Mouse (Mus musculus): ENCODE results near the gene Ebf1. TPM values are rescaled to one million over a fixed set of nuclear protein-coding genes. Genes with fewer than 3 reads are reported as not detected.

Gene Ebf1
- total and polyA plus RNA-seq, 3 experiments = 0.04 TPM; not detected in 2

- Histone ChIP-seq H3K9me3 (replicated peaks; ENCODE audit: insufficient read depth, low read length) (no peaks in the 10 kb centered on the region), H3K27me3 (ENCODE audit: control insufficient read depth in 1 of 2, insufficient read depth in 2 of 2, low read length in 2 of 2) (no peaks in the 10 kb centered on the region), H3K9ac (ENCODE audit: control insufficient read depth, low read depth, low read length, poor library complexity, severe bottlenecking) (no peak overlapping the region), H3K4me3 (ENCODE audit: control insufficient read depth in 1 of 2, insufficient read depth in 1 of 2, low read depth in 2 of 2, low read length in 2 of 2) (no peak overlapping the region), H3K79me2 (ENCODE audit: control insufficient read depth, insufficient read depth, low read length, poor library complexity) (no peaks in the 10 kb centered on the region), H3K36me3 (ENCODE audit: control insufficient read depth in 1 of 2, insufficient read depth in 2 of 2, low read length in 2 of 2) (no peaks in the 10 kb centered on the region), H3K4me1 (ENCODE audit: control insufficient read depth in 1 of 2, insufficient read depth in 2 of 2, low read length in 2 of 2) (no peaks in the 10 kb centered on the region), H3K27ac (ENCODE audit: control insufficient read depth, low read depth, low read length) (no peak overlapping the region)
- TF ChIP-seq POLR2AphosphoS5 (IDR thresholded peaks at IDR 0.05; ENCODE audit: borderline replicate concordance, low read depth, low read length) (no peak), MAX (IDR thresholded peaks at IDR 0.05; ENCODE audit: low read length) (no peak), HCFC1 (IDR thresholded peaks at IDR 0.05; ENCODE audit: low read depth, low read length) (no peak), TAL1 (IDR thresholded peaks at IDR 0.05; ENCODE audit: low read length) (no peak), CTCF (IDR thresholded peaks at IDR 0.05 in 2 of 3, conservative IDR thresholded peaks at IDR 0.05 in 1 of 3; ENCODE audit: control insufficient read depth in 1 of 3, insufficient read depth in 1 of 3, low read depth in 2 of 3, low read length in 3 of 3, poor library complexity in 1 of 3, severe bottlenecking in 1 of 3) (no peak), ELF1 (IDR thresholded peaks at IDR 0.05; ENCODE audit: low read depth, low read length) (no peak), USF2 (IDR thresholded peaks at IDR 0.05; ENCODE audit: borderline replicate concordance in 1 of 2, insufficient read depth in 1 of 2, low read depth in 1 of 2, low read length in 2 of 2) (no peak), GATA1 (IDR thresholded peaks at IDR 0.05; ENCODE audit: low read depth, low read length) (no peak), RCOR1 (IDR thresholded peaks at IDR 0.05; ENCODE audit: low read depth, low read length) (no peak), MXI1 (IDR thresholded peaks at IDR 0.05; ENCODE audit: low read depth, low read length) (no peak), TCF12 (IDR thresholded peaks at IDR 0.05; ENCODE audit: low read depth, low read length) (no peak), ZMIZ1 (IDR thresholded peaks at IDR 0.05; ENCODE audit: low read depth, low read length) (no peak), UBTF (IDR thresholded peaks at IDR 0.05; ENCODE audit: borderline replicate concordance, insufficient read depth, low read depth, low read length) (no peak), POLR2A (IDR thresholded peaks at IDR 0.05; ENCODE audit: control insufficient read depth in 1 of 2, insufficient read depth in 1 of 2, low read depth in 1 of 2, low read length in 2 of 2, poor library complexity in 1 of 2) (no peak), USF1 (IDR thresholded peaks at IDR 0.05; ENCODE audit: low read depth, low read length) (no peak), BHLHE40 (IDR thresholded peaks at IDR 0.05; ENCODE audit: borderline replicate concordance, low read depth, low read length) (no peak), CHD2 (IDR thresholded peaks at IDR 0.05; ENCODE audit: low read length) (no peak), GABPA (IDR thresholded peaks at IDR 0.05; ENCODE audit: low read depth, low read length) (no peak)
- DNase-seq (ENCODE audit: low read depth, low spot score) = no peak
Observed at GRCm38 (mm10) chr11:44923138-44923537, 306.0 kb downstream of the Ebf1 start.

DNA sequence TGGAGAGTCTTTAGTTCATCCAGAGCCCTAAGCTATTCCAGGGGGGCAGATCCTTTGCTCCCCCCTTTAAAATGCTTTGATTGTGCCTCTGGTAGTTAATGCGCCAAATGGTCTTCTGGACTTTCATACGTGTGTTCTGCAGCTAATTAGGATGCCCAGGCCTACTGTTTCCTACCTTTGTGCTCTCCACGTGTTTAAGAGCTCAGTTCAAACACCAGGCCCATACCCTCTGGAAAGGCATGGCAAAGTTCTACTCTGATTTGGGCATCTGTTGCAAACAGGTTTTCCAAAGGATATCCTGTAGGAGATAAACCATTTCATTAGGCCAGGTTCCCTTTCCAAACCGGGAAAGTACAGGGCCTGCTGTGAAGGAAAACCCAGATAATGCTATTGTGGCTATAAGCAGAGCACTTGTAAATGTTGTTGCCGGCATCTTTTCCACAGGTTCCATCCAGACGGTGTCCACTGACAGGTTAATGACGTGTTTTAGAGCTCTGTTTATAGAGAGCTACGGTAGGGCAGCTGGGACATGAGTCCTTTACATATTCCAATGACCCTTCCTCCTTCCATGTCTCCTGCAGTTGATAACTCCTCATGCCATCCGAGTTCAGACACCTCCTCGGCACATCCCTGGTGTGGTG, 306.9 kb downstream of the Ebf1 start:
- Histone ChIP-seq H3K36me3 (ENCODE audit: control insufficient read depth in 1 of 2, insufficient read depth in 2 of 2, low read length in 2 of 2) (no peaks in the 10 kb centered on the region), H3K9me3 (replicated peaks; ENCODE audit: insufficient read depth, low read length) (no peaks in the 10 kb centered on the region), H3K27ac (ENCODE audit: control insufficient read depth, low read depth, low read length) (no peak overlapping the region)

More for the DNA sequence above, 306.9 kb downstream of the Ebf1 start:
- H3K79me2 ChIP-seq (ENCODE audit: control insufficient read depth, insufficient read depth, low read length, poor library complexity) = no peaks in the 10 kb centered on the region
- H3K9ac ChIP-seq (ENCODE audit: control insufficient read depth, low read depth, low read length, poor library complexity, severe bottlenecking) = no peak overlapping the region
- no peaks in the 10 kb centered on the region for H3K27me3 ChIP-seq (ENCODE audit: control insufficient read depth in 1 of 2, insufficient read depth in 2 of 2, low read length in 2 of 2)
- H3K4me1 ChIP-seq (ENCODE audit: control insufficient read depth in 1 of 2, insufficient read depth in 2 of 2, low read length in 2 of 2) = no peaks in the 10 kb centered on the region
- TF ChIP-seq ZMIZ1 (IDR thresholded peaks at IDR 0.05; ENCODE audit: low read depth, low read length) = no peak
- no peak for DNase-seq (ENCODE audit: low read depth, low spot score)
- H3K4me3 ChIP-seq (ENCODE audit: control insufficient read depth in 1 of 2, insufficient read depth in 1 of 2, low read depth in 2 of 2, low read length in 2 of 2) = no peak overlapping the region

Data from MEL (cell line).